Mouse (Mus musculus) erythroblast, embryonic 14.5 days (primary cell): ENCODE data around the gene Tubgcp2. TPM values are rescaled to one million over a fixed set of nuclear protein-coding genes. Genes with fewer than 3 reads are reported as not detected.

Source experiments
- H3K27me3 ChIP-seq: 2 replicates; pipeline ENCODE4 v1.6.1; 2012; ENCODE audit warnings: inconsistent platforms; ENCODE audit not compliant: control insufficient read depth
- H3K36me3 ChIP-seq: 2 replicates; pipeline ENCODE4 v1.6.1; 2012; ENCODE audit warnings: mild to moderate bottlenecking, inconsistent platforms; ENCODE audit not compliant: control insufficient read depth
- H3K4me1 ChIP-seq: 2 replicates; pipeline ENCODE4 v1.6.1; 2012; ENCODE audit warnings: inconsistent platforms; ENCODE audit not compliant: control insufficient read depth
- H3K4me3 ChIP-seq: replicated peaks from 2 replicates; pipeline ENCODE3; 2012; ENCODE audit warnings: moderate library complexity, mild to moderate bottlenecking, inconsistent platforms
- H3K9me3 ChIP-seq: 2 replicates; pipeline ENCODE4 v1.6.1; 2012; ENCODE audit warnings: low read length, inconsistent platforms, mixed read lengths; ENCODE audit not compliant: control insufficient read depth
- GATA1 ChIP-seq: IDR thresholded peaks from 2 replicates; pipeline ENCODE4 v1.6.1; 2012; ENCODE audit warnings: low read length, inconsistent platforms, mixed read lengths
- TAL1 ChIP-seq: IDR thresholded peaks from 3 replicates; pipeline ENCODE4 v1.6.1; 2012; ENCODE audit warnings: low read length, inconsistent platforms, mixed read lengths
- polyA plus RNA-seq: library from polyadenylated mRNA; stranded (reverse); fragments of >175 nt; gene quantifications from 2 replicates; pipeline ENCODE4 v1.2.3, GENCODE M21; 2012

Gene Tubgcp2
- polyA plus RNA-seq, 1 experiment: 1.0 TPM

DNA sequence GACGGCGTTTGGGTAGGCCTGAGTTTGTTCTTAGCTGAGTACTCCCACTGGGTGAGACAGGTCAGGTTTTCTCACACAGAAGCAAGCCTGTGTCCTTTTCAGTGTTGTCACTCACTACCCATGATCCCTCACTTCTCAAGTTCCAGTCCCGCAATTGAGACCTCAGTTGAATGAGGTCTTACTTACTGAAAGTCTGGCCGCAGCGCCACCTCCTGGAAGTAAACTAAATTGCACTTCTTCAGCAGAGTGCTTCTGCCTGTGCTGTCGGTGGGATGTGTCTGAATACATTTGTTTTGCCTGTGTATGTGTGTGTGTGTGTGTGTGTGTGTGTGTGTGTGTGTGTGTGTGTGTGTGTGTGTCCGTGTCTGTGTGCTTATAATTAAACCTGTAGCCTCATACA lies 26.6 kb upstream of the Tubgcp2 start:
- TF ChIP-seq GATA1 (no peak), TAL1 (no peak)
- Histone ChIP-seq H3K4me1 (no peaks in the 10 kb centered on the region), H3K4me3 (no peak overlapping the region), H3K9me3 (no peaks in the 10 kb centered on the region), H3K36me3 (no peaks in the 10 kb centered on the region), H3K27me3 (peaks cover 65% of the 10 kb centered on the region)

GRCm38 (mm10) chr7:140062307-140062706 lies 25.8 kb upstream of the Tubgcp2 start:
- Histone ChIP-seq H3K27me3 (peaks cover 73% of the 10 kb centered on the region), H3K36me3 (no peaks in the 10 kb centered on the region), H3K9me3 (no peaks in the 10 kb centered on the region), H3K4me3 (no peak overlapping the region), H3K4me1 (no peaks in the 10 kb centered on the region)
- TF ChIP-seq GATA1 (no peak), TAL1 (no peak)

DNA sequence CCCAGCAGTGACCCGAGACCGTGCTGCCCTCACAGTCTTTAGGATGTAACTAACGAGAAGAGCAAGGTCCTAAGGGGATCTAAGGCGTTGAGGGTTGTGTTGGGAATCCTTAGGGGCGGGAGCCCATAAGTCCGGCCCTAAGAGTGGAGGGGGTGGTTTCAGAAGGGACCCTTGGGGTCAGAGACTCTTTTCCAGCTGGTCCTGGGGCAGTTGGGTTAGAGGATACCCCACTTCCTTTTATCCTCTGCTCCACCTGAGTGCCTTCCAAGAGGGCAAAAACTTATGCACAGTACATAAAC lies 25.3 kb upstream of the Tubgcp2 start:
- no peaks in the 10 kb centered on the region for H3K9me3 ChIP-seq
- H3K36me3 ChIP-seq: no peaks in the 10 kb centered on the region
- TF ChIP-seq GATA1: no peak
- TF ChIP-seq TAL1: no peak
- H3K4me1 ChIP-seq: no peaks in the 10 kb centered on the region
- H3K4me3 ChIP-seq: no peak overlapping the region
- peaks cover 78% of the 10 kb centered on the region for H3K27me3 ChIP-seq

DNA sequence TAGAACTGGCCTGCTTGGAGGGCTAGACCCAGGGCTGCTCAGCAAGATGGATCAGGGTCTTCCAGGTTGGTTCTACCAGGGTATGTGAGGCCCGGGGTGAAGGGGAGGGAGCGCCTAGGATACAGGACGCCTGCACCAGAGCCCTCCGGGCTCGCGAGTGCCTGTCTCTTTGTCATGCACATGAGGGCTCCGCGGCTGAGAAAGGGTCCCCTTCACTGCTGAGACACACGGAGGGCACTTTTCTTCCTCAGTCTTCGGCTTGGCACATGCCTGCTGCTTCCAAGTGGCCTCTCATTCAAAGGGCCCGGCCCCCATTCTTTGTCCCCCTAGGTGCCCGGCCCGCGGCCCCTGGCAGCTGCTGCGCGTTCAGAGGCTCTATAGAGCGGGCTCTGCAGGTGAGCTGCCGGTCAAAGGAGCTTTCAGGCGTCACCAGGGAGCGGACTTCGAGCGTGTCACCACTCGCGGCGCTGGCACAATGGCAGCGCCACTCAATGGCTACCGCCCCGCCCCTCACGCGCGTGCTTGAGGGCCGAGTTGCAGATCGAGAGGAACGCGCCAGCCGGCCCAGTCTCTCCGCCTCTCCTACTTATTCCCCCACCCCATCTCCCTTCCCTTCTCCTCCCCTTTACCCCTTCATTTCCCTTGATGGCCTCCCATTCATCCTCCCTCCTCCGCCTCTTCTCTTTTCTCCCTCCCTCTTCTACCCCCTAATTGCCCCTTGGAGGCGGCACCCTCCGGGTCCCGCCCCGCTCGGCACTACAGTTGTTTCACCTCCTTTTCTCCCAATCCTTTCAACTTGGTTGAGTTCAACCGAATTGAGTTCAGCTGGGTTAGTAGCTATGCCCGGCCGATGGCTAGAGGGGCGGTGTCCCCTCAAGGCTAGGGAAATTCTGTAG lies 24.7 kb upstream of the Tubgcp2 start:
- no peak for TF ChIP-seq GATA1
- no peak for TF ChIP-seq TAL1
- Histone ChIP-seq H3K4me1 (no peaks in the 10 kb centered on the region), H3K27me3 (peaks cover 83% of the 10 kb centered on the region), H3K36me3 (no peaks in the 10 kb centered on the region), H3K4me3 (no peak overlapping the region), H3K9me3 (no peaks in the 10 kb centered on the region)

DNA sequence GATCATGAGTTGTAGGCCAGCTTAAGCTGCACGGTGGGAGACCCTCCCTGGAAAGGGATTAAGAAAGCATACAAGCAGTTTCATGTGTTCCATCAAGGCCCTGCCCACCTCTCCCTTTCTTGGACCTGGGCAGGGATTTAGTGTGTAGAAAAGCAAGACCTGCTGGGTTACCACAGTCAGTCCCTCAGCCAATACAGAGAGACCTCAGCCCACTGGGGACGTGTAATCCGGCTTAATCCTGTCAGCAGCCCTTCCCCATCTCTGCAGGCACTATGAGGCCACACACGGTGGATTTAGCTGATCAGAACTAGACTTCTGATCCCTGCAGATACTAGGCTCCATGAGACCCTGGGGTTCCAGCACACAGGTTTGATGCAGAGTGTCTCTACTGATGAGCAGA lies 23.1 kb upstream of the Tubgcp2 start:
- H3K9me3 ChIP-seq: 0 out of 2 replicates have a peak, but pooled peaks cover 2% of the 10 kb centered on the region
- no peak overlapping the region for H3K4me3 ChIP-seq
- TF ChIP-seq GATA1 (no peak), TAL1 (no peak)
- H3K4me1 ChIP-seq: no peaks in the 10 kb centered on the region
- peaks cover 93% of the 10 kb centered on the region for H3K27me3 ChIP-seq
- no peaks in the 10 kb centered on the region for H3K36me3 ChIP-seq

- Histone ChIP-seq H3K4me1 (no peaks in the 10 kb centered on the region), H3K4me3 (no peak overlapping the region), H3K27me3 (peaks cover 93% of the 10 kb centered on the region), H3K9me3 (0 out of 2 replicates have a peak, but pooled peaks cover 2% of the 10 kb centered on the region), H3K36me3 (no peaks in the 10 kb centered on the region)
- TF ChIP-seq TAL1: no peak
- no peak for TF ChIP-seq GATA1
Measured at GRCm38 (mm10) chr7:140058528-140058927, 22.1 kb upstream of the Tubgcp2 start.

DNA sequence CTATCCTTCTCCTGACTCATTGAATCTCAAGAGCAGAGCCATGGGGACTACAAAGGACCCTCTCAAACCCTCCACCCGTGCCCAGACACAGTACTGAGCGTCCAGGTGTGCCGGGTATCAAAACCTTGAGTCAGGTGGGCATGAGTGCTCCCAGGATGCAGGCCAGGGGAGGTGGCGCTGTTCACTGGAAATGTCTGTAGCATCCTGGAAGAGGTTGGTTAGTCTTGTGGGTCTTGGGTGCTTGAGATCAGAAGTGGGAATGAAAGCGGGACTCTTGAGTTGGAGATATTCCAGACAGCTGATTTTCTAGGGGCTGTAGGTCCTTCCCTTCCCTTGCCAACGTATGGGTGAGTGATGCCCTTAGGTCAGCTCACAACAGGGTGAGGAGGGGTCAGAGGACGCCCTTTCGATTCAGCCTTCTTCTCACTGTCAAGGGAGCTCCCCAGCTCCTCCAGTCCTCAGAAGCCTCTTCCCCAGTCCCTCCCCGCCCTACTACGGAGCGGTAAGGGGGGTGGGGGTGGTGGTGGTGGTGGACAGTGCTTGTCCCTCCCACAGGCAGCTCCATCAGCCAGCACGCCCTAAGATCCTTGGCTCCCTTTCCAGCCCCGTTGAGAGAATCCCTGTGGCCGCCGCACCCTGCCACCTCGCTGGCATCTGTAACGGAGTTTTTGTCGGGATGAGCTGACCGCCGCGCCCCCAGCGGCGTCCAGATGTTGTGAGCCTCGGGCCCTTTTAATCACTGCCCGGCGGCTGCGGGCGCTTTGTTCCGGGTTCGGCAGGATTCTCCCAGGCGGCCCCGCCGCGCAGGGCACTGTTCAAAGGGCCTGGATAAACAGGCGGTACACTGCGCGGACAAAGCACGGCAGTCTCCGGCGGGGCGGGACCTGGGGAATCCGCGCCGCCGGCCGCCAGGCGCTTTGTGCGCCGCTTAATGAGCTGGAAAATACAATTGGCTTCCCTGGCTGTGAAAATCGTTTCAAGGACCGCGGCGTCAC lies 21.2 kb upstream of the Tubgcp2 start:
- peaks cover 94% of the 10 kb centered on the region for H3K27me3 ChIP-seq
- no peak overlapping the region for H3K4me3 ChIP-seq
- no peak for TF ChIP-seq GATA1
- no peak for TF ChIP-seq TAL1
- no peaks in the 10 kb centered on the region for H3K36me3 ChIP-seq
- no peaks in the 10 kb centered on the region for H3K4me1 ChIP-seq
- 0 out of 2 replicates have a peak, but pooled peaks cover 2% of the 10 kb centered on the region for H3K9me3 ChIP-seq

DNA sequence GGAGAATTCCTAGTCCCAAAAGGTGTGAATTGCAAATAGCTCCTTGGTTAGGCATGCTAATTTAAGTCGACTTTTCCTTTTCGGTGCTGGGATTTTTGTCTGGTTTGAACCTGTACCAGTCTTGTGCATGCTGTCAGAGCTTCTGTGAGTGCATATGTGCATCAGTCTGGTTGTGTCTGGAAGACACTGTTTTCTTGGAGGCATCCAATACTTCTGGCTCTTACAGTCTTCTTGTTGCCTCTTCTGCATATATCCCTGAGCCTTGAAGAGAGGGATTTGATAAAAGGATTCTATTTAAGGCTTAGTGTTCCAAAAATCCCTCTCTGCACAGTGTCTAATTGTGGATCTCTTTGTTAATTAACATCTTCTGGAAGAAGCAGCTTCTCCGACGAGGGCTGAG lies 17.7 kb upstream of the Tubgcp2 start:
- peaks cover 92% of the 10 kb centered on the region for H3K27me3 ChIP-seq
- H3K4me1 ChIP-seq: peaks cover 4% of the 10 kb centered on the region
- H3K36me3 ChIP-seq: no peaks in the 10 kb centered on the region
- H3K4me3 ChIP-seq: no peak overlapping the region
- TF ChIP-seq GATA1: no peak
- no peak for TF ChIP-seq TAL1
- 0 out of 2 replicates have a peak, but pooled peaks cover 2% of the 10 kb centered on the region for H3K9me3 ChIP-seq

- H3K27me3 ChIP-seq: peaks cover 95% of the 10 kb centered on the region
- H3K9me3 ChIP-seq: peaks cover 2% of the 10 kb centered on the region; the same call in 1 of the 2 replicates
- H3K4me3 ChIP-seq: no peak overlapping the region
- peaks cover 4% of the 10 kb centered on the region for H3K4me1 ChIP-seq
- no peaks in the 10 kb centered on the region for H3K36me3 ChIP-seq
- no peak for TF ChIP-seq TAL1
- no peak for TF ChIP-seq GATA1
Measured at GRCm38 (mm10) chr7:140049115-140049689, 12.7 kb upstream of the Tubgcp2 start.
